Mouse (Mus musculus): ENCODE data around the gene Tspo.

- TF ChIP-seq POLR2A (IDR thresholded peaks at IDR 0.05; ENCODE audit: control insufficient read depth, extremely low read depth, insufficient read depth, low read length, poor library complexity) (no peak), CTCF (IDR thresholded peaks at IDR 0.05; ENCODE audit: borderline replicate concordance, control insufficient read depth, extremely low read depth, insufficient read depth, low read length, poor library complexity) (no peak)
Measured at GRCm38 (mm10) chr15:83527747-83528146, 35.6 kb upstream of the Tspo start.
